Mouse (Mus musculus): ENCODE measurements at regions not wholly inside any gene's neighbourhood (a gene's known extent, or its start where the extent isn't known, plus 50 kb on each side); places are given as distances from the start of the nearest gene placed in this dataset.

- in situ Hi-C loops (cut with MseI, MboI) = no loop called here
Observed at GRCm38 (mm10) chr6:127378701-127379100, 67.9 kb upstream of the Parp11 start.

- in situ Hi-C loops (cut with MseI, MboI) = no loop called here
Observed at GRCm38 (mm10) chr6:127379511-127379910, 67.1 kb upstream of the Parp11 start.

GRCm38 (mm10) chr6:127381148-127381888 lies 65.3 kb upstream of the Parp11 start:
- in situ Hi-C loops (cut with MseI, MboI) = no loop called here

- in situ Hi-C loops (cut with MseI, MboI) = no loop called here
Observed at GRCm38 (mm10) chr6:127391258-127392011, 55.2 kb upstream of the Parp11 start.

GRCm38 (mm10) chr6:127392012-127392798 lies 54.4 kb upstream of the Parp11 start:
- in situ Hi-C loops (cut with MseI, MboI) = no loop called here

GRCm38 (mm10) chr6:127392799-127393172 lies 53.9 kb upstream of the Parp11 start:
- in situ Hi-C loops (cut with MseI, MboI) = no loop called here

GRCm38 (mm10) chr6:127393907-127394600 lies 52.6 kb upstream of the Parp11 start:
- in situ Hi-C loops (cut with MseI, MboI) = no loop called here
